Mouse (Mus musculus): ENCODE data around the gene Prmt1. TPM values are rescaled to one million over a fixed set of nuclear protein-coding genes. Genes with fewer than 3 reads are reported as not detected.

Gene Prmt1
- polyA plus RNA-seq, 3 experiments from 2014 or later, result 37.3 to 84.6 (median 70.6) TPM

- no peak for ATAC-seq
Observed at GRCm38 (mm10) chr7:45012011-45012410, 25.6 kb upstream of the Prmt1 start.

GRCm38 (mm10) chr7:45008411-45008810, 22.0 kb upstream of the Prmt1 start:
- ATAC-seq, result no peak

GRCm38 (mm10) chr7:45007846-45008245, 21.5 kb upstream of the Prmt1 start:
- no peak for ATAC-seq

GRCm38 (mm10) chr7:45007141-45007540, 20.8 kb upstream of the Prmt1 start:
- ATAC-seq, result no peak

GRCm38 (mm10) chr7:45006503-45006902, 20.1 kb upstream of the Prmt1 start:
- ATAC-seq, result no peak

GRCm38 (mm10) chr7:45005321-45005992, 19.1 kb upstream of the Prmt1 start:
- no peak for ATAC-seq

- no peak for ATAC-seq
Observed at GRCm38 (mm10) chr7:45004546-45004945, 18.2 kb upstream of the Prmt1 start.

- no peak for ATAC-seq
Observed at GRCm38 (mm10) chr7:45002440-45002839, 16.1 kb upstream of the Prmt1 start.

- ATAC-seq, result no peak
Observed at GRCm38 (mm10) chr7:45000539-45001114, 14.3 kb upstream of the Prmt1 start.

- ATAC-seq, result no peak
Observed at GRCm38 (mm10) chr7:44999753-45000152, 13.4 kb upstream of the Prmt1 start.

GRCm38 (mm10) chr7:44998501-44998955, 12.2 kb upstream of the Prmt1 start, which contains the start of gene Bcl2l12:
Gene Bcl2l12, minus strand, starts transcription at chr7:44998712.
- ATAC-seq, result no peak

- ATAC-seq, result no peak
Observed at GRCm38 (mm10) chr7:44997940-44998428, 11.6 kb upstream of the Prmt1 start.

- ATAC-seq, result peak; percentile 93
Observed at GRCm38 (mm10) chr7:44997231-44997939, 11.0 kb upstream of the Prmt1 start, which contains the start of gene Irf3. Gene Irf3, plus strand, starts transcription at chr7:44997648.

GRCm38 (mm10) chr7:44996672-44997071, 10.3 kb upstream of the Prmt1 start:
- no peak for ATAC-seq

- ATAC-seq, result no peak
Observed at GRCm38 (mm10) chr7:44986879-44987718, 731 bp upstream of the Prmt1 start.

GRCm38 (mm10) chr7:44985595-44986191, 675 bp downstream of the Prmt1 start:
- no peak for ATAC-seq

GRCm38 (mm10) chr7:44984833-44985164, 1.6 kb downstream of the Prmt1 start:
- ATAC-seq, result no peak

- no peak for ATAC-seq
Observed at GRCm38 (mm10) chr7:44983944-44984832, 2.2 kb downstream of the Prmt1 start.

GRCm38 (mm10) chr7:44983085-44983484, 3.3 kb downstream of the Prmt1 start:
- ATAC-seq, result no peak

GRCm38 (mm10) chr7:44981539-44981938, 4.8 kb downstream of the Prmt1 start:
- ATAC-seq, result no peak

- no peak for ATAC-seq
Observed at GRCm38 (mm10) chr7:44978300-44978699, 8.1 kb downstream of the Prmt1 start.

All from inflammation-experienced regulatory T-cells, adult 6 months (primary cell).